Mouse (Mus musculus) E14TG2a.4 (cell line): ENCODE results near the gene Nedd8.

Experiments
- CTCF ChIP-seq: conservative IDR thresholded peaks from 2 replicates; pipeline ENCODE4 v1.5.1; 2014; ENCODE audit warnings: low read length
- NANOG ChIP-seq: IDR thresholded peaks from 2 replicates; pipeline ENCODE4 v1.6.1; 2014; ENCODE audit warnings: borderline replicate concordance, low read length, mixed read lengths
- POU5F1 ChIP-seq: IDR thresholded peaks from 2 replicates; pipeline ENCODE4 v1.6.1; 2014; ENCODE audit warnings: low read length, borderline replicate concordance

- TF ChIP-seq CTCF (no peak), NANOG (no peak), POU5F1 (no peak)
Observed at GRCm38 (mm10) chr14:55714893-55715292, 43.0 kb upstream of the Nedd8 start.
